20 mouse cellular contexts compared by ENCODE assay signal in genomic region chr5:134095766-134096165, GRCm38 (mm10).
"Had no signal": no experiment of that assay in that cellular context is flagged by ENCODE, and none has a peak within 500 bp of the region (broad histone marks: within the 10 kb centered on the region; RNA-seq: fewer than 3 reads in every experiment).

No protein-coding gene starts in this region.

- DNase-seq: lung, adult 18-20 months; lung, embryonic 14.5 days; lung, postnatal 10 days; lung, postnatal 4 days; retina, postnatal 1 day; right cerebral cortex, adult 18-20 months; right cerebral cortex, postnatal 25 days; right cerebral cortex, postnatal 4 days; spleen, adult 18-20 months; thymus, adult 2 months; thymus, postnatal 25 days; thymus, postnatal 4 days had no signal

- H3K4me3 ChIP-seq: midbrain, embryonic 10.5 days; midbrain, embryonic 12.5 days; midbrain, embryonic 15.5 days; myocyte; neural tube, embryonic 13.5 days; neural tube, embryonic 15.5 days; stomach, embryonic 15.5 days had no signal

- H3K9me3 ChIP-seq: midbrain, embryonic 12.5 days; midbrain, embryonic 15.5 days; neural tube, embryonic 13.5 days; neural tube, embryonic 15.5 days; stomach, embryonic 15.5 days had no signal

- H3K9ac ChIP-seq: lung, embryonic 14.5 days; midbrain, embryonic 12.5 days; midbrain, embryonic 15.5 days; neural tube, embryonic 13.5 days; neural tube, embryonic 15.5 days; stomach, embryonic 15.5 days had no signal

- H3K27me3 ChIP-seq: midbrain, embryonic 12.5 days; midbrain, embryonic 15.5 days; neural tube, embryonic 13.5 days; neural tube, embryonic 15.5 days; stomach, embryonic 15.5 days had no signal

- ATAC-seq: midbrain, embryonic 15.5 days had no signal

- H3K4me2 ChIP-seq: lung, embryonic 14.5 days; midbrain, embryonic 12.5 days; midbrain, embryonic 15.5 days; neural tube, embryonic 13.5 days; neural tube, embryonic 15.5 days; stomach, embryonic 15.5 days had no signal

- H3K36me3 ChIP-seq: midbrain, embryonic 10.5 days; midbrain, embryonic 12.5 days; midbrain, embryonic 15.5 days; neural tube, embryonic 13.5 days; neural tube, embryonic 15.5 days; stomach, embryonic 15.5 days had no signal

- H3K27ac ChIP-seq: midbrain, embryonic 10.5 days; midbrain, embryonic 12.5 days; midbrain, embryonic 15.5 days; neural tube, embryonic 13.5 days; neural tube, embryonic 15.5 days; stomach, embryonic 15.5 days; stomach, postnatal 0 days had no signal
